Mouse (Mus musculus): Measurements from ENCODE around the gene Cobll1. TPM values are rescaled to one million over a fixed set of nuclear protein-coding genes. Genes with fewer than 3 reads are reported as not detected.

Gene Cobll1
- total RNA-seq, 2 experiments from 2014 or later, result 44.8 to 47.4 TPM

- intact Hi-C loops (cut with DNase I), result loop anchor here (1.0 to 5.0 kb wide), 4 partner anchors 48 to 215 kb away; partner anchors contain the start of gene Grb14
- peak; percentile 62 to 70 for DNase-seq
These were observed 1.5 kb downstream of the Cobll1 start for GRCm38 (mm10) chr2:65237610-65238170.

- no peak for DNase-seq
- intact Hi-C loops (cut with DNase I), result loop anchor here (5.0 kb wide), 1 partner anchor 215 kb away; the partner anchor contains the start of gene Grb14
These were observed 2.1 kb downstream of the Cobll1 start for GRCm38 (mm10) chr2:65237116-65237515.

GRCm38 (mm10) chr2:65236644-65237043 is 2.6 kb downstream of the Cobll1 start:
- no peak for DNase-seq
- intact Hi-C loops (cut with DNase I), result loop anchor here (5.0 kb wide), 1 partner anchor 214 kb away; the partner anchor contains the start of gene Grb14

- intact Hi-C loops (cut with DNase I), result no loop called here
These were observed 6.3 kb downstream of the Cobll1 start for GRCm38 (mm10) chr2:65232756-65233535.

GRCm38 (mm10) chr2:65228426-65228825 is 10.8 kb downstream of the Cobll1 start:
- peak; percentile 35 to 47 for DNase-seq
- intact Hi-C loops (cut with DNase I), result no loop called here

More at GRCm38 (mm10) chr2:65232756-65233535, 6.3 kb downstream of the Cobll1 start:
- no peak for DNase-seq

- DNase-seq, result no peak
- intact Hi-C loops (cut with DNase I), result no loop called here
These were observed 11.3 kb downstream of the Cobll1 start for GRCm38 (mm10) chr2:65227898-65228290.

- no peak for DNase-seq
- intact Hi-C loops (cut with DNase I), result no loop called here
These were observed 11.9 kb downstream of the Cobll1 start for GRCm38 (mm10) chr2:65227154-65227897.

GRCm38 (mm10) chr2:65226494-65226893 is 12.7 kb downstream of the Cobll1 start:
- intact Hi-C loops (cut with DNase I), result no loop called here
- DNase-seq, result no peak

GRCm38 (mm10) chr2:65223956-65224735 is 15.1 kb downstream of the Cobll1 start:
- intact Hi-C loops (cut with DNase I), result no loop called here
- no peak for DNase-seq

- intact Hi-C loops (cut with DNase I), result no loop called here
- DNase-seq, result peak in 1 of 2 experiments; percentile 34
These were observed 16.2 kb downstream of the Cobll1 start for GRCm38 (mm10) chr2:65223012-65223411.

- intact Hi-C loops (cut with DNase I), result no loop called here
- DNase-seq, result no peak
These were observed 17.6 kb downstream of the Cobll1 start for GRCm38 (mm10) chr2:65221646-65222045.

GRCm38 (mm10) chr2:65220563-65220962 is 18.6 kb downstream of the Cobll1 start:
- DNase-seq, result peak; percentile 80 to 88
- intact Hi-C loops (cut with DNase I), result no loop called here

GRCm38 (mm10) chr2:65219375-65220135 is 19.6 kb downstream of the Cobll1 start:
- DNase-seq, result no peak
- intact Hi-C loops (cut with DNase I), result no loop called here

GRCm38 (mm10) chr2:65218318-65218717 is 20.9 kb downstream of the Cobll1 start:
- intact Hi-C loops (cut with DNase I), result no loop called here
- peak in 1 of 2 experiments; percentile 36 for DNase-seq

GRCm38 (mm10) chr2:65217677-65218076 is 21.5 kb downstream of the Cobll1 start:
- intact Hi-C loops (cut with DNase I), result no loop called here
- DNase-seq, result no peak

- intact Hi-C loops (cut with DNase I), result no loop called here
- no peak for DNase-seq
These were observed 23.0 kb downstream of the Cobll1 start for GRCm38 (mm10) chr2:65216163-65216562.

GRCm38 (mm10) chr2:65214556-65214955 is 24.6 kb downstream of the Cobll1 start:
- intact Hi-C loops (cut with DNase I), result no loop called here
- no peak for DNase-seq

GRCm38 (mm10) chr2:65213675-65214074 is 25.5 kb downstream of the Cobll1 start:
- no peak for DNase-seq
- intact Hi-C loops (cut with DNase I), result no loop called here

- DNase-seq, result no peak
- intact Hi-C loops (cut with DNase I), result no loop called here
These were observed 27.6 kb downstream of the Cobll1 start for GRCm38 (mm10) chr2:65211620-65212019.

GRCm38 (mm10) chr2:65207750-65208149 is 31.5 kb downstream of the Cobll1 start:
- no peak for DNase-seq
- intact Hi-C loops (cut with DNase I), result no loop called here

Data from heart, postnatal 10 days (tissue).